Mouse (Mus musculus) cerebellum, adult 8-10 months (tissue): ENCODE results near the gene Txndc12.

Experiments used
- DNase-seq: peaks from one replicate; pipeline ENCODE4 v3.0.0; 2022

The Txndc12 gene

DNA sequence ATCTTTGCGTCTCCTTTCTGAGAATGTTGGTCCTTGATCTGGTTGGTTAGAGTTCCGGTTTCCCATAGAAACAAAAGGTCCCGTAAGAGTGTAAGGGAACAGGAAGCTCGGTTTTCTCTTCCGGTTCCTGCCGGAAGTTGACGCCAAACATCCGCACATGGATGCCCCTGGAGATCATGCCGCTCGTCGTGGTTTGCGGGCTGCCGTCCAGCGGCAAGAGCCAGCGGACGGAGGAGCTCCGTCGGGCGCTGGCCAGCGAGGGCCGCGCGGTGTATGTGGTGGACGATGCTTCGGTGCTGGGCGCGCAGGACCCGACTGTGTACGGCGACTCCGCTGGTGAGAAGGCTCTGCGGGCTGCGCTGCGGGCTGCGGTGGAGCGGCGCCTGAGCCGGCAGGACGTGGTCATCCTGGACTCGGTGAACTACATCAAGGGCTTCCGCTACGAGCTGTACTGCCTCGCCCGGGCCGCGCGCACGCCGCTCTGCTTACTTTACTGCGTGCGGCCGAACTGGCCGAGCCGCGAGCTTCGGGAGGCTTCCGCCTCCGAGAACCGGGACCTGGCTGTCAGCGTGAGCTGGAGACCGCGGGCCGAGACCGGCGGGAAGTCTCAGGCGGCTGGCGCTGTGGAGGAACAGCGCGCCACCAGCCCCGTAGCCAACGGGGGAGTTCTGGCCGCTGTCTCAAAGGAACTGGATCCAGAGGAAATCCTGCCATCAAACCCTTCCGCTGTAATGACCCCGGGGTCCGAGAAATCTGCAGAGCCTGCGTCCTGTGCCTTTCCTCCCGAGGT lies 13.5 kb downstream of the Txndc12 start, which contains the start of gene Kti12:
TSS of gene Kti12 (plus strand) at position 71 of the 790 bp plus-strand sequence.
- DNase-seq, result peak; percentile 75

DNA sequence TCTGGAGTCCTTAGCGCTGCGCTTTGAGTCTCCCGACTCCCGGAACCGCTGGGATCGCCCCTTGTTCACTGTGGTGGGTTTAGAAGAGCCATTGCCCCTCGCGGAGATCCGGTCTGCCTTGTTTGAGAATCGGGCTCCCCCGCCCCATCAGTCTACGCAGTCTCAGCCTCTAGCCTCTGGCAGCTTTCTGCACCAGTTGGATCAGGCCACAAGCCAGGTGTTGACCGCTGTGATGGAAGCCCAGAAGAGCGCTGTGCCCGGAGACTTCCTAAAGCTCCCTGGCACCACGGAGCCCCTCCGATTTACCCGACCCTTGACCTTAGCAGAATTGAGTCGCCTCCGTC lies 14.1 kb downstream of the Txndc12 start, which contains the start of gene A730015C16Rik:
TSS of gene A730015C16Rik (minus strand) at position 115 of the 344 bp plus-strand sequence.
- DNase-seq, result no peak

DNA sequence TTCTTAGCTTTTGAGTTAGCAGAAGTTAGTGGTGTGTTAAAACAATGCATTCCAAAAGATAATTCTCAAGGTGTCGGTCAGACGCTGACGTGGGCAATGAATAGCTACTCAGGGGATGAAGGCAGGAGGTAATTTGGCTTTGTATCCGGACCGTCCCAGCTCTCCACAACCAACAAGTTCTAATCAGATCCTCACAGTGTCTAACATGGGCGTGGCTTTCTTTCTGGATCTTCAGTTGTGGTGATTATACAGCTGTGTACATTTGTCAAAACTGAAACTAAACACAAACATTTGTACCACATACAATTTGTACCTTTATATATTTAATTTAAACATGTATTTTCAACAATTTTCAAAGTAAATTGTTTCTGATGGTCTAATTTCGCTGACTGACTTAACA lies 32.4 kb downstream of the Txndc12 start:
- DNase-seq, result no peak

DNA sequence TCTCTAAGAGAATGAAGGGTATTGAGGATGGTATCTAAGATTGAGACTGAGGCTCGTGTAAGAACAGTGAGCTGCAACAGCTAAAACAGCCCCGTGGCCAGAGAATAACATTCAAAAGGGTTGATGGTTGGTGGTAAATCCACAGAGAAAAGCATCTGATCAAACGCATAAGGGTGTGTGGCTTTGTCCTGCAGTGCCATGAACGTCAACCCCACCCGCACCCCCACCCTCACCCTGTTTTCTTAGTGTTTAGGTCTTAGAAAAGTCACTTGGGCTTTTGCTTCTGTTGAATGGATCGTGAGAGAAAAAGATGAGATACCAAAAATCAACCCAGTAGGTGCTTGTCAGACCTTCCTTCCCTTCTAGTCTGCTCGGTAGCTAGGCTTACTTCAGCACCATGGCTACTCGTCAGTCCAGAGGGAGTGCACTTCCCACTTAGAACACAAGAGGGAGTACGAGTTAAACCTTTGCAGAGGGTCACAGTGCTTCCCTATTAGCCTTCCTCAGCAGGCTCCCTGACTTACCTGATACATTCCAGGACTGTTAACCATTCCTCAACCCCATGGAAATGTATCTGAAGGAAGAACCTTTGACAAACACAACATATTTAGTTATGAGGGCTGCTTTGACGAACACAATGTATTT lies 35.5 kb downstream of the Txndc12 start:
- DNase-seq, result peak; percentile 91

DNA sequence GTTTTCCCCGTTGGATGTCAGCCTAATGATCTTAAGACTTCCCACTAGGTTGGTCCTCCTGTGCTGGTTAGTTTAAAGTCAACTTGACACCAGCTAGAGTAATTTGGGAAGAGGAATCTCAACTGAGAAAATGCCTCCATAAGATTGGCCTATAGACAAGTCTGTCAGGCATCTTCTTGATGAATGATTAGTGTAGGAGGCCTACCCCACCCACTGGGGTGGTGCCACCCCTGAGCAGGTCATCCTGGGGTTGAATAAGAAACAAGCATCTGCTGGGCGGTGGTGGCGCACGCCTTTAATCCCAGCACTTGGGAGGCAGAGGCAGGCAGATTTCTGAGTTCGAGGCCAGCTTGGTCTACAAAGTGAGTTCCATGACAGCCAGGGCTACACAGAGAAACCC lies 39.3 kb downstream of the Txndc12 start:
- DNase-seq, result no peak

DNA sequence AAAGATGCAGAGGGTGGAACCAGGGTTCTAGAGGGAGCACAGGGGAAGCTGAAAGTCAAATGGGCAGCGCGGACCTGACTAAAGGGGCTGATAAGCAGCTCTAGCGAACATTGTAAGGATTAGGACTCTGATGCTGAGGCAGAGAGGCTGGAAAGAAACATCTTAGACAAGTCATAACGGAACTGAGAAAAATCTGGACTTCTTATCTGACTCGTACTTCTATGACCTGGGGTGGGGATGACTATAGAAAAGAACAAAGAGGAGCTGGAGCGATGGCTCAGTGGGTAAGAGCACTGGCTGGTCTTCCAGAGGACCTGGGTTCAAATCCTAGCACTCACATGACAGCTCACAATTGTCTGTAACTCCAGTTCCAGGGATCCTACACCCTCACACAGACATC lies 43.5 kb downstream of the Txndc12 start:
- DNase-seq, result no peak

DNA sequence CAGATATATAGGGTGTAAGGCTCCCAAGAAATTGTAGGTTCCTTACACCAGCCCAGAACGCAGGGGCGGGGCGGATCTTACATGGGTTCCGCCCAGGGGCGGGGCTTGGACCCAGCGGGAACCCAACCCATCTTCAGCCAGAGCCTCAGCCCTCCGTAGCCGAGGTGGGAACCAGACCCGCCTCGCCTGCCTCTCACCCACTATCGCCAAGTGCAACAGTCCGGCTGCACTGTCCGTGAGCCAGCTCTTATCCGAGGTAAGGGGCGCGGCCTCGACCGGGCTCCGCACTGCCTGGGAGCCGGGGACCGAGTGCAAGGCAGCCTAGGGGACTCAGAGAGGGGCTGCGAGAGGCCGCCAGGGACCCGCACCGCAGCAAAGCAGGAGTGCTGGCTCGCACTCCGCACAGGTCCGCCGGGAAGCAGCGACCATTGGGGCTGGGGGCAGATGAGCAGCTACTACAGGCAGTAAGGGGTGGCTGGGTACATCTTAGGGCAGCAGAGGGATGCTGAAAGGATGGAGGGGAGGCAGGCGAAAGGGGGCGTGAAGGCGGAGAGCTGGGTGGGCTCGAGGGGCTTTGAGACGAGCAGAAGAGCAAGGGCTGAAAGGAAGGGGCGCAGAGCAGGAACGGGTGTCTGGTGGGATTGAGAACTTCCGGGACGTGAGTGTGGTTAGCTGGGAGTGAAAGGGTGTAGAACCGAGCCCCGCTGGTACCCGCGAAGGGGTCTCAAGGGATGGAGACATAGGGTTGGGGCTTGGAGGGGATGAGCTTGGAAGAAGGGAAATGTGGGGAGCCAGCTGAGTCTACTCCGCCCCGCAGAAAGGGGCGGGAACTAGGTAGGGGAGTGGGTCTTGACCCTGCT lies 44.8 kb downstream of the Txndc12 start, which contains the start of gene Rab3b:
TSS of gene Rab3b (plus strand) at position 101 of the 860 bp plus-strand sequence.
- DNase-seq, result peak; percentile 16

DNA sequence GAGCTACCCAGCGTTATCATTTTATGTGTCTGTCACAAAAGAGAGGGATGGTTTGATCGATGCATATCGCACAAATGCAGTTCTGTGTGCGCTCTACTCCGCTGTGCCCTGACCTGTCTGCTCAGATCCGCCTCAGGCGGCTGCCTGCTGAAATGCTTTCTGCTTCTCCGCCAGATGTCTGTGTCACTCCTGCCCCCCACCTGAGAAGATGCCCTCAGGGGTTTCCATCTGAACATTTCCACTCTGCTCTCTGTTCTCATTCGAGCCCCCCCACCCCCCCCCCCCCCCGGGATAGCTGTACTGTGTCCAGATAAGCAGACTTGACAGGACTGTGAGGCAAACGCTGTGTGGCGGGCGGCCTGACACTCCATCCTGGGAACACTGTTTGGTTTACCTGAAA lies 49.4 kb downstream of the Txndc12 start:
- DNase-seq, result no peak

DNA sequence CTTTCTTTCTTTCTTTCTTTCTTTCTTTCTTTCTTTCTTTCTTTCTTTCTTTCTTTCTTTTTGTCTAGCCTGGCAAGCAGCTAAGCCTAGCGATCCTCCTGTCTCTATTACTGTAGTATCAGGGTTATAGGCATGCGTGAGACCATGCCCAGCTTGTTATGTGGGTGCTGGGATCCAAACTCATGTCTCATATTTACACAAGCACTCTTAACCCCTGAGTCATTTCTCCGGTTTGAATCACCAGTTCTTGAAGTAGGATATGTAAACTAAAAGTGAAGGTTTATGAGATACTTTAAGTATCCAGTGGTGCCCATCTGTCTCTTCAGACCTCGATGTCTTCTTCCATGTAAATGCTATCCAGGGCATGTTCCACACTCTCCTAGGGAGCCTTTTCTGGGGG lies 53.1 kb downstream of the Txndc12 start:
- DNase-seq, result no peak

DNA sequence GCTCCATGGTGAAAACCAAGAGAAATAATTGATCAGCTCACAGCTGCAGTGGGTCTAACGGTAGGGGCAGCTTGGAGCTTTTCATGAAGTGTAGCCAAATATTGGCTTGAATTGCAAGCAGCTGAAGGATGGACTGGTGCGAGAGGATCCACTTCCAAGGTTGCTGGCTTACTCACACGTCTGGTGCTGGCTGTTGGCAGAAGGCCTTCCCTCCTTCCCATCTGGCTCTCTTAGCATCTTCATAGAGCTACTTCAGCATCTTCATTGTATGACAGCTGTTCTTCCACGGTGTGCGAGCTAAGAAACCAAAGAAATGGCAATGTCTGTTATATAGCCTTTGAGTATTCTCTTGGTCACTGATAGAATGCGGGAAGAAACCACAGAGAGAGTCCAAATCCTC lies 56.5 kb downstream of the Txndc12 start:
- no peak for DNase-seq

DNA sequence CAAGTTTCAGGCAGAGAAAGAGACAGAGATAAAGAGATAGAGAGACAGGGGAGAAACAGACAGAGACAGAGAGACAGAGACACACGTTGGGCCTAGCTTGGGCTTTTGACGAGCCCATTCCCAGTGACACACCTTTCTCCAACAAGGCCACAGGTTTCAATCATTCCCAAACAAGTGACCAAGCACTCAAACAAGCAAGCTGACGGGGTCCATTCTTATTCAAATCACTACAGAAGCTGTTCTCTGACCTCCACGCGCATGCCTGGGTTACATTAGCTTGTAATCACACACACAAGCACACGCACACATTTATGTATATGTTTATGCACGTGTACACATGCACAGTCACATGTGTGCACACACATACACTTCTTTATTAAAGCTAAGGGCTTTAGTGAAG lies 66.0 kb downstream of the Txndc12 start:
- DNase-seq, result no peak

DNA sequence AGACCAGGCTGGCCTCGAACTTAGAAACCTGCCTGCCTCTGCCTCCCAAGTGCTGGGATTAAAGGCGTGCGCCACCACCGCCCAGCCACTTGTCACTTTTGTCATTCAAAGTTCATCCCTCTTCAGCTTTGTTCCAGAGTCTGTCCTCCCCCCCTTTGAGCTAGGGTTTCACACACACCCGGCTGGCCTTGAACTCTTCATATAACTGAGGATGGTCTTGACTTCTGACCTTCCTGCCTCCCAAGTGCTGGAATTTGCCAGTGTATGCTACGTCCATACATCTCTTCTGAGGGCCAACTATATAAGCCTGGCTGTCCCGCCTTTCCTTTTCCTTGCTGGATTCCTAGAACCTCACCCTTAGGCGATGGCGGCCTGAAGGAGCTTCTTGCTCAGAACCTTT lies 68.5 kb downstream of the Txndc12 start:
- no peak for DNase-seq

DNA sequence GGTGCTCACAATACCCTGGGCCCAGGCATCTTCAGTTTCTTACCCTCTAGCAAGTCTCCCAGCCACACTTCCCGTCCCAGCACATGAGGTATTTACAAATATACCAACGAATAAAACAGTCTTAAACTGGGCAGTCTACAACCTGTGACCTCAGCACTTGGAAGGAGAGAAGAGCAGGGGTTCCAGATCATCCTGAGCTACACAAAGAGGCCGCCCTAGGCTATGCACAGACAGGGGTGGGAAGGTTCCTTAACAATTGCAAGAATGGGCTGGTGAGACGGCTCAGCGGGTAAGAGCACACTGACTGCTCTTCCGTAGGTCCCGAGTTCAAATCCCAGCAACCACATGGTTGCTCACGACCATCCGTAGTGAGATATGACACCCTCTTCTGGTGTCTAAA lies 68.9 kb downstream of the Txndc12 start:
- DNase-seq, result no peak

DNA sequence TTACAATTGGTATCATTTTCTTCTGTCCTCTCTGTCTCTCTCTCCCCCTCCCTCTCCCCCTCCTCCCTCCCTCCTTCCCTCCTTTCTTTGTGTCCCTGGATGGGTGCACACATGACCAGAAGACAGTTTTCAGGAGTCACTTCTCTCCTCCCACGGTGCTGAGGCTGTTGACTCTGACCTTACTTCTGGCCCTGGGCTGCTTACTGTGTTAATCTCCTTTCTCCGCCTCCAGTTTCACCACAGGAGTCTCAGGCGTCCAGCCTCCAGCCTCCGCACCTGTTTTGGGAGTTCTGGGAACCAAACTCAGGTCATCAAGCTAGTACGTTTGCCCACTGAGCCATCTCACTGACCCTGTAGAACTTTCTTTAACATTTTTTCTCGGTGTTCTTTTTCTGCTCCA lies 69.7 kb downstream of the Txndc12 start:
- DNase-seq, result no peak

DNA sequence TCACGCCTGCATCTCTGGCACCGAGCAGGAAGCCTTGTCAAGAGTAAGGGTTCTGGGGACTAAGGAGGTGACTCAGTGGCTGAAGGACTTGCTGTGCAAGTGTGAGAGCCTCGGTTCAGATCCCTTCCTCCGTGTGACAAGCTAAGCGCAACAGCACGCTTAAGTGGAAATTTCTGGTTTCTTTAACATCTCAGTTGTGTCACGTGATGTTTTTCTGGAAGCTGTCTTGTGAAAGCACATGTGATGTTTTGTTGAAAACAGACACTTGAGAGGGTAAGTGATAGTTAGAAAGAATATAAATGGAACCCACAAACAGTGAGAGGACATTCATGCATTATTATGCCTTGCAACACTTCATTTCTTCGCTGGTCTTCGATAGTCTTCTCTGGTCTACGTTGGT lies 70.4 kb downstream of the Txndc12 start:
- DNase-seq, result no peak

DNA sequence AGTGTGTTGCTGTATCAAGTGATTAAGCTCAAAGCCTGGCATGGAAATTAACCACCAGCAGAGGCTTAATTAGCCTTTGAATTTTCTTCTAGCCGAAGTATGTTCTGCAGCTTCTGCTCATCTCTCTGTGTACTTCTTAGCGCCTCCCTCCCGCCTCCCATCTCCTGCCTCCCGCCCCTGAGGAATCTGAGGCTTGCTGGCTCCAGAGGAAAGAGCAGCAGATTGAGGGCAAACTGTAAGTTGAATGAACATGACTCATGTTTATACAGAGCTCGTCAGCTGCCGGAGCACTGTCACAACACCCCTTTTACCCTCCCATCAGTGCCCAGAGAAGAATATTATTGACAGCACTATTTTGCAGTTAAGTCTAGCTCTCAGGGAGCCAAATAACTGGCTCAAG lies 71.5 kb downstream of the Txndc12 start:
- no peak for DNase-seq

DNA sequence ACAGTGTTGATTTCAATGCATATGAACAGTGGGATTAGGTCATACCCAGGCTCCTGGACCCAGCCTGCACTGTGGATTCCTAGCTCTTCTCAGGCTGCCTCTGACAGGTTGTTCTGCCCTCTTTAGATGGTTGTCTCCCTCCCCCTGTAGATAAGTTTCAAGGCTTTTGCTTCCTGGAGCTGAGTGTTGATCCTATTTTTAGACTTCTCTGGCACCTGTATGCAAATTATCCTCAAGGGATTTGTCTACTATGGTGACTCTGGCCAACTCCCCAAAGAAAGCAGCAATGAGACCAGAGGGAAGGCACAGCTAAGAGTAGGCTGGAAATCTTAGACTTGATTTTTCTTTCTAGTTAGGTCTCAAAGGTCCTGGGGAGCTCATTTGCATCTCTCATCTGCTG lies 73.1 kb downstream of the Txndc12 start:
- no peak for DNase-seq

DNA sequence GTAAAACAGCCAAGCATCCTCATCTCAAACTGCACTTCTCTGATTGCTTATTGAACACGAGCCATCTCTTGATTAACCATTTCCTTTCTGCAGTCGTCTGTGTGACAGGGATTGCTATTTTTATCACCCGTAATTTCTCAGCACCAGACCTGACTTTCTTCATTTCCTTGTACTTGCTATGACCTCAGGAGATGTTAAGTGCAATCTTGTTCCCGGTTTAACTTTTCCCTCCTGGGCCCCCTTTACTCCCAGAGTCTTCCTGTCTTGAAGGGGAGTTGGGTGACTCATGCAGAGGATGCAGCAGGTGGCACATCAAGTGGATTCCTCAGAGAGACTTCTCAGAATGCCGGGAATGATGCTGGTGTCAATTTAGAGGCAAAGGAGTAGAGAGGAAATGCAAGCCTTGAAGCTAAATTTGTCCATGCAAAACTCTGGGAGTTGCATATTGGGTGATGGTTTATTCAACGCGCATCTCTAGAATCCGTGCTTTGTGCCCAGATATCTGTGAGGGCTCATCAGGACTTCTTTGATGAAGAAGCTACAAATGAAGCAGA lies 75.5 kb downstream of the Txndc12 start:
- no peak for DNase-seq
